Mouse (Mus musculus): ENCODE data around the gene Zbtb17.

GRCm38 (mm10) chr4:141458888-141459287 is 14.4 kb downstream of the Zbtb17 start:
- TF ChIP-seq CTCF (IDR thresholded peaks at IDR 0.05; ENCODE audit: low read depth) (no peak), EP300 (IDR thresholded peaks at IDR 0.05; ENCODE audit: low read depth) (no peak)

Measured in liver, postnatal 0 days (tissue).